Mouse (Mus musculus): Measurements from ENCODE around the gene Klhl24.

The Klhl24 gene

GRCm38 (mm10) chr16:20144568-20144967 lies 47.2 kb downstream of the Klhl24 start:
- no peak for DNase-seq (ENCODE audit: low read depth, low spot score)

GRCm38 (mm10) chr16:20151991-20152390 lies 54.6 kb downstream of the Klhl24 start:
- no peak for DNase-seq (ENCODE audit: low read depth, low spot score)

- no peak for DNase-seq (ENCODE audit: low read depth, low spot score)
These were observed 56.4 kb downstream of the Klhl24 start for GRCm38 (mm10) chr16:20153742-20154141.

GRCm38 (mm10) chr16:20160130-20160529 lies 62.8 kb downstream of the Klhl24 start:
- peak; percentile 23 for DNase-seq (ENCODE audit: low read depth, low spot score)

GRCm38 (mm10) chr16:20169071-20169470 lies 71.7 kb downstream of the Klhl24 start:
- no peak for DNase-seq (ENCODE audit: low read depth, low spot score)

GRCm38 (mm10) chr16:20169471-20170106 lies 72.2 kb downstream of the Klhl24 start:
- no peak for DNase-seq (ENCODE audit: low read depth, low spot score)
